ENCODE assay signal across 26 mouse cellular contexts in genomic region chr14:12722452-12723194, GRCm38 (mm10).
DNase-seq lines count a peak whose midpoint lies in the region; ATAC-seq and TF ChIP-seq lines count a peak whose summit lies in the region.
"Had no signal": no experiment of that assay in that cellular context is flagged by ENCODE, and none has a peak within 500 bp of the region (broad histone marks: within the 10 kb centered on the region; RNA-seq: fewer than 3 reads in every experiment).

No protein-coding gene starts in this region.

- TF ChIP-seq CTCF in liver, adult 2 months (IDR thresholded peaks at IDR 0.05; ENCODE audit: low read depth, low read length), result no peak

- no peaks in the 10 kb centered on the region for H3K36me3 ChIP-seq in liver, adult 2 months (ENCODE audit: control insufficient read depth, insufficient read depth, low read length)
- H3K36me3 ChIP-seq in hindbrain, embryonic 12.5 days, result no peaks in the 10 kb centered on the region
- H3K36me3 ChIP-seq: embryonic facial prominence, embryonic 12.5 days; embryonic facial prominence, embryonic 15.5 days; G1E; heart, embryonic 10.5 days; heart, embryonic 13.5 days; hindbrain, embryonic 15.5 days had no signal

- H3K9me3 ChIP-seq in hindbrain, embryonic 12.5 days (replicated peaks), result no peaks in the 10 kb centered on the region
- H3K9me3 ChIP-seq: embryonic facial prominence, embryonic 12.5 days; embryonic facial prominence, embryonic 15.5 days; forebrain, embryonic 13.5 days; heart, embryonic 10.5 days; heart, embryonic 13.5 days; hindbrain, embryonic 15.5 days had no signal

- no peak for TF ChIP-seq POLR2A in liver, adult 2 months (IDR thresholded peaks at IDR 0.05; ENCODE audit: extremely low read depth, insufficient read depth, low read length)

- H3K27ac ChIP-seq in liver, adult 2 months (replicated peaks; ENCODE audit: insufficient read depth, low read depth, low read length), result no peak overlapping the region
- H3K27ac ChIP-seq in hindbrain, embryonic 12.5 days, result no peak overlapping the region
- H3K27ac ChIP-seq: embryonic facial prominence, embryonic 12.5 days; embryonic facial prominence, embryonic 15.5 days; forebrain, embryonic 13.5 days; heart, adult 2 months; heart, embryonic 10.5 days; heart, embryonic 13.5 days; hindbrain, embryonic 15.5 days had no signal

- ATAC-seq in hindbrain, embryonic 12.5 days (ENCODE audit: low FRiP score), result no peak
- ATAC-seq: activated CD4-positive, CD25-positive, alpha-beta regulatory T cell, adult 4 months; forebrain, embryonic 13.5 days; forebrain, embryonic 16.5 days had no signal

- H3K9ac ChIP-seq in liver, adult 2 months (ENCODE audit: low read depth, low read length), result no peak overlapping the region
- H3K9ac ChIP-seq in hindbrain, embryonic 12.5 days, result no peak overlapping the region
- H3K9ac ChIP-seq: embryonic facial prominence, embryonic 12.5 days; embryonic facial prominence, embryonic 15.5 days; forebrain, embryonic 13.5 days; heart, embryonic 13.5 days; hindbrain, embryonic 15.5 days had no signal

- no peak overlapping the region for H3K4me2 ChIP-seq in hindbrain, embryonic 12.5 days (replicated peaks)
- H3K4me2 ChIP-seq: embryonic facial prominence, embryonic 12.5 days; embryonic facial prominence, embryonic 15.5 days; forebrain, embryonic 13.5 days; heart, embryonic 13.5 days; hindbrain, embryonic 15.5 days had no signal

- DNase-seq in liver, adult 2 months (ENCODE audit: extremely low read depth, low read depth, low spot score), result peak; percentile 81
- DNase-seq in liver (no peak), MN1 (ENCODE audit: low spot score) (peak; percentile 27)
- peak; percentile 55 for DNase-seq in brain, adult 2 months (ENCODE audit: low read depth, low spot score)
- peak; percentile 4 for DNase-seq in testis, postnatal 14 days (ENCODE audit: low spot score)
- no peak for DNase-seq in embryo, embryonic 10 days (ENCODE audit: low spot score)
- DNase-seq: adrenal gland, adult 8-10 months; adrenal gland, postnatal 25 days; B cell, adult 2 months; cerebellum, adult 9-10 months; cerebellum, postnatal 14 days; gastrocnemius, postnatal 25 days; heart, adult 2 months; heart, postnatal 14 days; heart, postnatal 4 days had no signal

- H3K4me1 ChIP-seq in liver, adult 2 months (ENCODE audit: control insufficient read depth, insufficient read depth, low read length), result peaks cover 2% of the 10 kb centered on the region; the same call in 1 of the 2 replicates
- H3K4me1 ChIP-seq in hindbrain, embryonic 12.5 days, result no peaks in the 10 kb centered on the region
- H3K4me1 ChIP-seq: embryonic facial prominence, embryonic 12.5 days; embryonic facial prominence, embryonic 15.5 days; heart, embryonic 10.5 days; heart, embryonic 13.5 days had no signal

- no peaks in the 10 kb centered on the region for H3K79me2 ChIP-seq in liver, adult 2 months (ENCODE audit: control insufficient read depth, insufficient read depth, low read length)

- H3K4me3 ChIP-seq in liver, adult 2 months (ENCODE audit: insufficient read depth, low read depth, low read length), result no peak overlapping the region
- no peak overlapping the region for H3K4me3 ChIP-seq in hindbrain, embryonic 12.5 days
- H3K4me3 ChIP-seq: embryonic facial prominence, embryonic 12.5 days; embryonic facial prominence, embryonic 15.5 days; forebrain, embryonic 13.5 days; heart, adult 2 months; heart, embryonic 10.5 days; heart, embryonic 13.5 days; hindbrain, embryonic 15.5 days had no signal

- WGBS in liver, adult 2 months, result 26% methylated on average over 1 of the region's 1 CpGs
- 90% methylated on average over 1 of the region's 1 CpGs for whole genome bisulfite sequencing in hindbrain, embryonic 12.5 days

- peaks cover 5% of the 10 kb centered on the region; the same call in 1 of the 2 replicates for H3K27me3 ChIP-seq in liver, adult 2 months (ENCODE audit: control insufficient read depth, insufficient read depth, low read length)
- H3K27me3 ChIP-seq in hindbrain, embryonic 12.5 days, result no peaks in the 10 kb centered on the region
- H3K27me3 ChIP-seq: CH12.LX; embryonic facial prominence, embryonic 12.5 days; embryonic facial prominence, embryonic 15.5 days; forebrain, embryonic 13.5 days; heart, embryonic 13.5 days; hindbrain, embryonic 15.5 days had no signal

Comparison
In these comparisons a context has a peak if more than half of its experiments do, and no peak if none do; other contexts are left out.
1. DNase-seq: peak in liver, adult 2 months (single experiment), MN1 (single experiment), brain, adult 2 months (single experiment) and testis, postnatal 14 days (single experiment); none in liver (single experiment) and embryo, embryonic 10 days (single experiment).